Mouse (Mus musculus): ENCODE measurements at regions not wholly inside any gene's neighbourhood (a gene's known extent, or its start where the extent isn't known, plus 50 kb on each side); places are given as distances from the start of the nearest gene placed in this dataset.

DNA sequence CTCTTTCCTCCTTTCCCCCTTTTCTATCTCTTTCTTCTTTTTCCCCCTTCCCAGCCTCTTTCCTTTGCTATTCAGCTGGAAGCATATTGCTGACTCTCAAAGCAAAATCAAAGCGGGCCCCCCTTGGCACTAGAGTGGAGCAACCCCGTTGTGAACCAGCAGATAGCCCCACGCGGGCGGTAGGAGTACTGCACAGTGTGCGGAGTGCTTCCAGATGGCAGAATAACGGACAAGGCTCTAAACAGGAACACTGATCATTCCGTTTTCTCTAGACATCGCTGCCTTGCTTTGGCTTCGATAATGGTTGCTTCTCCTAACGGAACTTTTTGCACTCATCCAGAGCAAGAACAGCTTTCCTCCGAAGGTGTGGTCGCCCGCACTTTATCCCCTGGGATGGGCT lies 193.0 kb downstream of the En1 start:
- Histone ChIP-seq H3K36me3 (ENCODE audit: insufficient read depth, low read length) (no peaks in the 10 kb centered on the region), H3K9me3 (ENCODE audit: low read length) (no peaks in the 10 kb centered on the region), H3K4me1 (ENCODE audit: insufficient read depth, low read length) (no peaks in the 10 kb centered on the region), H3K4me3 (ENCODE audit: low read length) (no peak overlapping the region), H3K27me3 (ENCODE audit: insufficient read depth, low read length) (no peaks in the 10 kb centered on the region), H3K27ac (ENCODE audit: low read length) (no peak overlapping the region), H3K4me2 (replicated peaks; ENCODE audit: low read depth, low read length) (no peak overlapping the region), H3K9ac (replicated peaks; ENCODE audit: low read length) (no peak overlapping the region)
- ATAC-seq (ENCODE audit: low FRiP score, low TSS enrichment) = no peak
- WGBS = 73% methylated on average over 14 of the region's 14 CpGs

- 46% methylated on average over 5 of the region's 5 CpGs for WGBS
- Histone ChIP-seq H3K4me3 (ENCODE audit: low read length) (no peak overlapping the region), H3K4me2 (replicated peaks; ENCODE audit: low read depth, low read length) (no peak overlapping the region), H3K27ac (ENCODE audit: low read length) (no peak overlapping the region), H3K27me3 (ENCODE audit: insufficient read depth, low read length) (no peaks in the 10 kb centered on the region), H3K36me3 (ENCODE audit: insufficient read depth, low read length) (no peaks in the 10 kb centered on the region), H3K9me3 (ENCODE audit: low read length) (no peaks in the 10 kb centered on the region), H3K4me1 (ENCODE audit: insufficient read depth, low read length) (no peaks in the 10 kb centered on the region), H3K9ac (replicated peaks; ENCODE audit: low read length) (no peak overlapping the region)
- ATAC-seq (ENCODE audit: low FRiP score, low TSS enrichment) = no peak
Measured at GRCm38 (mm10) chr1:120801248-120801979, 199.2 kb downstream of the En1 start.

GRCm38 (mm10) chr1:120801980-120802364 lies 199.8 kb downstream of the En1 start:
- Histone ChIP-seq H3K27ac (ENCODE audit: low read length) (no peak overlapping the region), H3K4me2 (replicated peaks; ENCODE audit: low read depth, low read length) (no peak overlapping the region), H3K9me3 (ENCODE audit: low read length) (no peaks in the 10 kb centered on the region), H3K9ac (replicated peaks; ENCODE audit: low read length) (no peak overlapping the region), H3K27me3 (ENCODE audit: insufficient read depth, low read length) (no peaks in the 10 kb centered on the region), H3K36me3 (ENCODE audit: insufficient read depth, low read length) (no peaks in the 10 kb centered on the region), H3K4me1 (ENCODE audit: insufficient read depth, low read length) (no peaks in the 10 kb centered on the region), H3K4me3 (ENCODE audit: low read length) (no peak overlapping the region)
- no peak for ATAC-seq (ENCODE audit: low FRiP score, low TSS enrichment)
- WGBS = 81% methylated on average over 8 of the region's 8 CpGs

GRCm38 (mm10) chr1:120814441-120814840 lies 212.2 kb downstream of the En1 start:
- 78% methylated on average over 4 of the region's 4 CpGs for WGBS
- Histone ChIP-seq H3K36me3 (ENCODE audit: insufficient read depth, low read length) (no peaks in the 10 kb centered on the region), H3K4me1 (ENCODE audit: insufficient read depth, low read length) (no peaks in the 10 kb centered on the region), H3K27me3 (ENCODE audit: insufficient read depth, low read length) (no peaks in the 10 kb centered on the region), H3K4me2 (replicated peaks; ENCODE audit: low read depth, low read length) (no peak overlapping the region), H3K4me3 (ENCODE audit: low read length) (no peak overlapping the region), H3K27ac (ENCODE audit: low read length) (no peak overlapping the region), H3K9ac (replicated peaks; ENCODE audit: low read length) (no peak overlapping the region), H3K9me3 (ENCODE audit: low read length) (no peaks in the 10 kb centered on the region)
- no peak for ATAC-seq (ENCODE audit: low FRiP score, low TSS enrichment)

GRCm38 (mm10) chr1:120816237-120816820 lies 214.1 kb downstream of the En1 start:
- no peaks in the 10 kb centered on the region for H3K27me3 ChIP-seq (ENCODE audit: insufficient read depth, low read length)
- 63% methylated on average over 5 of the region's 5 CpGs for WGBS

GRCm38 (mm10) chr1:120817563-120817962 lies 215.3 kb downstream of the En1 start:
- Histone ChIP-seq H3K36me3 (ENCODE audit: insufficient read depth, low read length) (no peaks in the 10 kb centered on the region), H3K27ac (ENCODE audit: low read length) (no peak overlapping the region), H3K4me1 (ENCODE audit: insufficient read depth, low read length) (no peaks in the 10 kb centered on the region), H3K4me2 (replicated peaks; ENCODE audit: low read depth, low read length) (no peak overlapping the region), H3K4me3 (ENCODE audit: low read length) (no peak overlapping the region), H3K9me3 (ENCODE audit: low read length) (0 out of 2 replicates have a peak, but pooled peaks cover 2% of the 10 kb centered on the region), H3K27me3 (ENCODE audit: insufficient read depth, low read length) (no peaks in the 10 kb centered on the region), H3K9ac (replicated peaks; ENCODE audit: low read length) (no peak overlapping the region)
- 21% methylated on average over 1 of the region's 1 CpGs for WGBS
- no peak for ATAC-seq (ENCODE audit: low FRiP score, low TSS enrichment)

More at GRCm38 (mm10) chr1:120816237-120816820, 214.1 kb downstream of the En1 start:
- Histone ChIP-seq H3K9ac (replicated peaks; ENCODE audit: low read length) (no peak overlapping the region), H3K4me1 (ENCODE audit: insufficient read depth, low read length) (no peaks in the 10 kb centered on the region), H3K27ac (ENCODE audit: low read length) (no peak overlapping the region), H3K4me2 (replicated peaks; ENCODE audit: low read depth, low read length) (no peak overlapping the region), H3K9me3 (ENCODE audit: low read length) (0 out of 2 replicates have a peak, but pooled peaks cover 2% of the 10 kb centered on the region), H3K4me3 (ENCODE audit: low read length) (no peak overlapping the region), H3K36me3 (ENCODE audit: insufficient read depth, low read length) (no peaks in the 10 kb centered on the region)
- ATAC-seq (ENCODE audit: low FRiP score, low TSS enrichment) = no peak

DNA sequence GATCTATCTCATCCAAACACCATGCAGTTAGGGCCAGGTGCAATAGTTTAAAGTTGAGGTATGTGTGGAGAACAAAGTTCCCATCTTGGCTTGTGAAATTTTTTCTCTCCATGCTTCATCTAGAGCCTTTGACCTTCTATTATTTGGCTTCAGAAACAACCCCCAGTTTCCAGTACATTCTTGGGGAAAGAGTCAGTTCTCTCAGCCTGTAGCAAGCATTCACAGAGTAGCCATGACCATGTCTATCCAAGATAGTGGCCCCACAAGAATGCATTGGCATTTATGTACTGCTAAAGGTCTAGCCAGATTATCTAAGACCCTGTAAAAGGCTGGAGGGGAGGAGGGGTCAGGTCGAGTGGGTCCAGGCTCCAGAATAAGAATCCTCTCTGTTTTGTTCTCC lies 229.8 kb downstream of the En1 start:
- H3K9me3 ChIP-seq (ENCODE audit: low read length) = no peaks in the 10 kb centered on the region
- H3K9ac ChIP-seq (replicated peaks; ENCODE audit: low read length) = no peak overlapping the region
- no peaks in the 10 kb centered on the region for H3K36me3 ChIP-seq (ENCODE audit: insufficient read depth, low read length)
- H3K4me3 ChIP-seq (ENCODE audit: low read length) = no peak overlapping the region
- no peaks in the 10 kb centered on the region for H3K27me3 ChIP-seq (ENCODE audit: insufficient read depth, low read length)
- no peaks in the 10 kb centered on the region for H3K4me1 ChIP-seq (ENCODE audit: insufficient read depth, low read length)
- ATAC-seq (ENCODE audit: low FRiP score, low TSS enrichment) = no peak
- 76% methylated on average over 1 of the region's 1 CpGs for WGBS
- H3K27ac ChIP-seq (ENCODE audit: low read length) = no peak overlapping the region
- H3K4me2 ChIP-seq (replicated peaks; ENCODE audit: low read depth, low read length) = no peak overlapping the region

DNA sequence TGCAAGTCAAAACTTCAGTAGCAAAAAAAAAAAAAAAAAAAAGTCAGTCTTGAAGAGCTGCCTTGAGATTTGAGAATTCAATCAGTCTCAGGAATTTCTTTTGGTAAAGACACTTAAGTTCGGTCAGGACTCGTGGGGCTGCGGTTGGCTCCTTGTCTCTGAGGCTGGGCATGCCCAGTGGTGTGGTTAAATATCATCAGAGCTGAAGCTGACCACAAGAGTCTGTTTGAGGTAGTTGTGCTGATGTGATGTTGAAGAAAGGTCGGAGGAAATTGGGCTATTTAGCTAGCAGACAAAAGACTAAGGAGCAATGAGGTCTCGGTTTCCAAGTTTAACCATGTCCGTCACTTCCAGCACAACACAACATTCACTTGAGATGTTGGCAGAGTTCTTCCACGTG lies 240.4 kb downstream of the En1 start:
- Histone ChIP-seq H3K4me1 (ENCODE audit: insufficient read depth, low read length) (no peaks in the 10 kb centered on the region), H3K27me3 (ENCODE audit: insufficient read depth, low read length) (no peaks in the 10 kb centered on the region), H3K36me3 (ENCODE audit: insufficient read depth, low read length) (no peaks in the 10 kb centered on the region), H3K9me3 (ENCODE audit: low read length) (no peaks in the 10 kb centered on the region), H3K4me3 (ENCODE audit: low read length) (no peak overlapping the region), H3K27ac (ENCODE audit: low read length) (no peak overlapping the region), H3K4me2 (replicated peaks; ENCODE audit: low read depth, low read length) (no peak overlapping the region), H3K9ac (replicated peaks; ENCODE audit: low read length) (no peak overlapping the region)
- no peak for ATAC-seq (ENCODE audit: low FRiP score, low TSS enrichment)
- WGBS = 69% methylated on average over 7 of the region's 7 CpGs

DNA sequence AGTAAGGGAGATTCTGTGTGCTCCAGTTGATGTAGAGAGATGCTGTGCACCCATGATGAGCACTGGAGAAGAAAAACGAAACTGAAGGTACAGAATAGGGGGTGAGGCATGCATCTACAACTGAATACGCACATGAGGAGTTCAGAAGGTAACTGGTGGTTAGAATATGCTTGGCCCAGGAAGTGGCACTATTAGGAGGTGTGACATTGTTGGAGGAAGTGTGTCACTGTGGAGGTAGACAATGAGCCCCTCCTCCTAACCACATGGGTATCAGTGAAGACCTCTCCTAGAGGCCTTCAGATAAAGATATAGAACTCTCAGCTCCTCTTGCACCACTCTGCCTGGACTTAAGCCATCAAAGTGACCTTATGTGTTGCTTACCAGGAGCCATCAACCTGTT lies 243.9 kb downstream of the En1 start:
- WGBS = 65% methylated on average over 2 of the region's 2 CpGs
- no peaks in the 10 kb centered on the region for H3K4me1 ChIP-seq (ENCODE audit: insufficient read depth, low read length)
- no peak overlapping the region for H3K4me2 ChIP-seq (replicated peaks; ENCODE audit: low read depth, low read length)
- H3K27ac ChIP-seq (ENCODE audit: low read length) = no peak overlapping the region
- no peaks in the 10 kb centered on the region for H3K36me3 ChIP-seq (ENCODE audit: insufficient read depth, low read length)
- H3K27me3 ChIP-seq (ENCODE audit: insufficient read depth, low read length) = no peaks in the 10 kb centered on the region
- no peak for ATAC-seq (ENCODE audit: low FRiP score, low TSS enrichment)
- H3K9me3 ChIP-seq (ENCODE audit: low read length) = no peaks in the 10 kb centered on the region
- H3K9ac ChIP-seq (replicated peaks; ENCODE audit: low read length) = no peak overlapping the region
- no peak overlapping the region for H3K4me3 ChIP-seq (ENCODE audit: low read length)

DNA sequence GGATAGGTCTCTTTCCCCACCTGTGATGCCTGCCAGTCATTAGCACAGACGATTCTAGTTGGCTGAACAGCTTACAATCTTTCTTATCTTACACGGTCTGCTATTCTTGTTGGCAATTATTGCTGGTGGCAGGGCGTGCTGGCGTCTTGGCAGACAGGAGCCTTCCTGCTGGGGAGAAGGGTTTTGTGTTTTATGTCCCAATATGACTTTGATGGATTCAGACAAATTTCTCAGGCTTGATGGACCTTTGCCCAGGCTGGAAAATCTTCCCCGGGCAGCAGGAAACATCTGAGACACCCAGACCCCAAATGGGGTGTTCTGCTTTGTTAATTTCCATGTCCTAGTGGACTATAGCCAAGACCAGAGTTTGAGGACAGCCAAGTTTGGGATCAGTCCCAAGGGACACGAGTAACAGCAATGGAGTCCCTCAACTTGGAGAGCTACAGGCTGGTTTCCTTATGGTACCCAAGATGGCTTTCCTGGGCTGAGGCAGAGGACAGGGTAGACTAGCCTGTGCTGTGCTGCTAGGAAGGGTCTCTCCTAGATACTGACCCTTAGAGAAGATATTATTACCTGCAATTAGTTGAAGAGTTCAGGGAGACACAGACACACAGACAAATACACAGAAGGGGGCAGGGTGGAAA lies 249.8 kb downstream of the En1 start:
- no peak overlapping the region for H3K4me3 ChIP-seq (ENCODE audit: low read length)
- ATAC-seq (ENCODE audit: low FRiP score, low TSS enrichment) = no peak
- H3K27me3 ChIP-seq (ENCODE audit: insufficient read depth, low read length) = no peaks in the 10 kb centered on the region
- no peak overlapping the region for H3K9ac ChIP-seq (replicated peaks; ENCODE audit: low read length)
- H3K4me1 ChIP-seq (ENCODE audit: insufficient read depth, low read length) = no peaks in the 10 kb centered on the region
- no peaks in the 10 kb centered on the region for H3K9me3 ChIP-seq (ENCODE audit: low read length)
- no peak overlapping the region for H3K27ac ChIP-seq (ENCODE audit: low read length)
- 42% methylated on average over 6 of the region's 6 CpGs for WGBS
- H3K4me2 ChIP-seq (replicated peaks; ENCODE audit: low read depth, low read length) = no peak overlapping the region
- H3K36me3 ChIP-seq (ENCODE audit: insufficient read depth, low read length) = no peaks in the 10 kb centered on the region
